Mouse (Mus musculus) leukemia stem cell, adult 10-12 weeks (primary cell): ENCODE results near the gene Marc1. TPM values are rescaled to one million over a fixed set of nuclear protein-coding genes. Genes with fewer than 3 reads are reported as not detected.

Source experiments
- polyA plus RNA-seq: library from polyadenylated mRNA; stranded (reverse); fragments of >175 nt; gene quantifications from 2 replicates; pipeline ENCODE4 v1.2.3, GENCODE M21; 2012; ENCODE audit warnings: low replicate concordance

Marc1 gene
- not detected in 2 replicates for polyA plus RNA-seq

DNA sequence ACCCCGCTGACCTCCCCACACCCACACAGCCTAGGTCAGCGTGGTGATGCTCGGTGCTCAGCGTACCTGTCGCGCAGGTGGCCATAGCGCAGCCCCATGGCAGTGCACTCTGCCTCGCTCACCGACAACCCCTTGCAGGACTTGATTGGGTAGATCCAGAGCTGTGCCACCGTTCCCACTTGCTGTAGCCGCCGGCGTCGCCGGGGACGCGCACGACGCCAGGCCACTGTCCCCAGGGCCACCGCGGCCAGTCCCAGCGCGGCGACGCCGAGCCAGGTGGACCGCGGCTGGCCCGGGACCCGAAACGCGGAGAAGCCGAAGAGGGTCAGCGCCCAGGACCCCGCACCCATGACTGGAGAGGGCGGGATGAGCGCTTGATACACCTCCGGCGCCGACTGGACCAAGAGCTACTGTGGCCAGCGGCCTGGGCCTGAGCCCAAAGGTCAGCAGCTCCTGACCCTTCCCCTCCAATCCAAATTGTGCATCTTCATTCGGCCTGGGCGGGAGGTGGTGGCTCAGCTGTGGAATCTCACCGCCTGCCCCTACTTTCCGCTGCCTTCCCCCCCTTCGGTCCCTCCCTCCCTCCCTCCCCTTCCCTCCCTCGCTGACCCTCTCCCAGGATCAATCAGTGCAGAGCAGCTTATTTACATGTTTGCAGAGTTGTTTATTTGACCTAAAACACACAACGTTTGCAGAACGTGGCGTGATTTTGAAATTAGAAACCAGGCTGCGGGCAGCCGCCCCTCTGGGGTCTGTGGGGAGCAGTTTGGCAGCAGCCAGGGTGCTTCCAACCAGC, at the start of gene Marc1:
Gene Marc1 (minus strand): TSS at position 534 of the 796 bp plus-strand sequence.

DNA sequence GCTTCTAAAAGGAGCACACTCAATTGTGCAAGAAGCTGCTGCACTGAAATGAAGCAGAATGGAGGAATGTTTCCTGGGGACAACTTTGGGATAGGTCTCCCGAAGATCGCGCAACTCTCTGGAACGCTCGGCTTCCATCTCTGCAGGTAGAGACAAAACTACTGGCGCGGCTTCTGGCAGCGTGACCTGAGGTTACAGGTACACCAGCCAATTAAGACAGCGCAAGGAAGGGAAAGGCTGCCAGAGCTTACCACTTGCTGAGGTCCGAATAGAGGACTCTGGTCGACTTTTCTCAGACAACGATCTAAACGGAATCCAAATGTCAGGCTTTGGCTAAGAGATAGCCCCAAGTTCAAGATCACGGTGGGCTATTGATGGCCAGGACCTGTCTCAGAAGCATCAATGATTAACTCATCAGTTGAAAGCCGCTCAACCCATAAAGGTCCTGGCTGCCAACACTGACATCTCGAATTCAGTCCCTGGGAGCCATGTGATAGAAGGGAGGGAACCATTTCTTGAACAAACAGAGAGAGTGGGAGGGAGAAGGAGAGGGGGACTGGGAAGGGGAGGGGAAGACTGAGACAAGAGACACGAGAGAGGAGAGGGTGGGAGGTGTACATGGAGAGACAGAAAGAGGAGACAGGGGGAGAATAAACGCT, 35.1 kb upstream of the Marc1 start, which contains the start of gene Marc2:
Gene Marc2 (minus strand): TSS at position 360 of the 659 bp plus-strand sequence.

Other genes with a start within 250 kb of the Marc1 start
- gene Hlx, start 78.7 kb downstream of the Marc1 start, polyA plus RNA-seq, result 17.5 and 25.4 TPM in 2 replicates
- 61.0 and 69.3 TPM in 2 replicates for gene Marc2, start 35.1 kb upstream of the Marc1 start, polyA plus RNA-seq
- gene C130074G19Rik, start 71.9 kb upstream of the Marc1 start, polyA plus RNA-seq, result 0.18 and 0.24 TPM in 2 replicates
- 0.16 TPM in 1 of 2 replicates, not detected in the other for gene Mark1, start 188.3 kb upstream of the Marc1 start, polyA plus RNA-seq